Mouse (Mus musculus): ENCODE measurements at regions not wholly inside any gene's neighbourhood (a gene's known extent, or its start where the extent isn't known, plus 50 kb on each side); places are given as distances from the start of the nearest gene placed in this dataset. TPM values are rescaled to one million over a fixed set of nuclear protein-coding genes. Genes with fewer than 3 reads are reported as not detected.

Small RNA genes in the stretch of these regions (microRNA-seq; reads per million reads assigned to microRNA genes)
- gene Gm22466 (not detected), gene Gm23490 (not detected), gene Gm23873 (not detected), gene Gm23917 (not detected), gene Gm23962 (not detected), gene Gm25533 (not detected), gene Mir344 (not detected), gene Mir344b (19.5 reads per million, percentile 39 among the genes with 10 or more reads in this experiment), gene Mir344c (1.7 reads per million), gene Mir344d-1 (not detected), gene Mir344d-2 (not detected), gene Mir344d-3 (not detected), gene Mir344e (not detected), gene Mir344h-1 (not detected), gene Mir344h-2 (not detected)

Data from left cerebral cortex, postnatal 10 days (tissue).